Mouse (Mus musculus) spleen, adult 2 months (tissue): ENCODE measurements around the gene Trabd2b.

Experiments
- CTCF ChIP-seq: fragments of 200-500 bp; IDR thresholded peaks from 2 replicates; pipeline ENCODE4 v1.5.1; 2011; ENCODE audit warnings: mild to moderate bottlenecking, inconsistent platforms; ENCODE audit not compliant: insufficient read depth, insufficient read length, insufficient replicate concordance; ENCODE audit errors: extremely low read depth
- POLR2A ChIP-seq: fragments of 200-500 bp; IDR thresholded peaks from 2 replicates; pipeline ENCODE4 v1.6.1; 2011; ENCODE audit warnings: low read depth, low read length, inconsistent platforms

GRCm38 (mm10) chr4:114461093-114461492 is 54.6 kb downstream of the Trabd2b start:
- TF ChIP-seq CTCF (no peak), POLR2A (no peak)
